Mouse (Mus musculus): ENCODE data around the gene Btbd35f7. TPM values are rescaled to one million over a fixed set of nuclear protein-coding genes. Genes with fewer than 3 reads are reported as not detected.
"Not testable (repeated sequence)": the region's sequence is repeated elsewhere in the genome, so short reads cannot be mapped to it uniquely, and the experiment has no call there.

Gene Btbd35f7
- polyA plus RNA-seq (2015; fragmentation: Nextera tagmentation; extraction: Ambion mirVana), result not detected in 2 replicates

DNA sequence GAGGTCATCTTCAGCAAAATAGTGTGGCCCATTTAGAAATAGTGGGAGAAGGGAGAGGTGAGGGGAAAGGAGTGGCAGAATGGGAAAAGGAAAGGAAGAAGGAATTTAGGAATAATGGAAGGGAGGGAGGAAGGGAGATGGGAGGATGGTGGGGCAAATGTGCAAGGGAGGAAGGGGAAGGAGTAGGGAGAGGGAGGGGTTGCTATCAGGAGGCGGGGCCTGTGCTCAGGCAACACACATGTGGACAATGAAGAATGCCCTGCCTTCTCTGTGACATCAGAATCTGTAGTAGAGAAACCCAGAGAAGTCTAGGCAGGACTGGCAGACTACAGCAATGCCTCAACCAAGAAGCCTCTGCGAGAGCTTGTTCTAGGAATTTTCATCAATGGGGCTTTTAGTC lies at the start of gene Btbd35f7:
Btbd35f7 (plus strand) TSS at position 301 of the 400 bp plus-strand sequence.
- no CpG with 5 or more reads among the region's 2 CpGs for WGBS
- not testable (repeated sequence) for H3K4me1 ChIP-seq; H3K9me3 ChIP-seq; ATAC-seq (ENCODE audit: insufficient number of reproducible peaks, low FRiP score, low TSS enrichment, low read depth); H3K27me3 ChIP-seq; H3K36me3 ChIP-seq; H3K4me2 ChIP-seq; H3K9ac ChIP-seq; H3K4me3 ChIP-seq; H3K27ac ChIP-seq

Other genes with a start within 250 kb of the Btbd35f7 start
- not detected in 2 replicates for gene Mycs, start 199.8 kb upstream of the Btbd35f7 start, polyA plus RNA-seq (2015; fragmentation: Nextera tagmentation; extraction: Ambion mirVana)